Mouse (Mus musculus) G1E (cell line): ENCODE data around the gene Tbc1d9b. TPM values are rescaled to one million over a fixed set of nuclear protein-coding genes. Genes with fewer than 3 reads are reported as not detected.

Experiments
- ATAC-seq: 2 replicates; pipeline ENCODE4 v1.8.0; 2016; ENCODE audit warnings: mild to moderate bottlenecking; ENCODE audit not compliant: insufficient number of reproducible peaks, poor library complexity, low FRiP score, severe bottlenecking; ENCODE audit errors: extremely low read depth
- DNase-seq: peaks from one replicate; pipeline ENCODE4 v3.0.0; 2012; ENCODE audit warnings: low spot score
- H3K27me3 ChIP-seq: 2 replicates; pipeline ENCODE4 v1.6.1; 2012; ENCODE audit warnings: mild to moderate bottlenecking, low read length, inconsistent platforms; ENCODE audit not compliant: insufficient read depth
- H3K36me3 ChIP-seq: replicated peaks from 2 replicates; pipeline ENCODE3; 2012; ENCODE audit warnings: mild to moderate bottlenecking, inconsistent platforms
- H3K4me1 ChIP-seq: 2 replicates; pipeline ENCODE4 v1.6.1; 2012; ENCODE audit warnings: low read depth, low read length, inconsistent platforms, mixed read lengths; ENCODE audit not compliant: insufficient read depth
- H3K4me3 ChIP-seq: 2 replicates; pipeline ENCODE4 v1.5.1; 2012; ENCODE audit warnings: low read depth, mild to moderate bottlenecking, inconsistent platforms, low read length, moderate library complexity, mixed read lengths
- H3K9me3 ChIP-seq: replicated peaks from 2 replicates; pipeline ENCODE4 v1.6.1; 2012; ENCODE audit warnings: inconsistent platforms
- CTCF ChIP-seq: IDR thresholded peaks from 2 replicates; pipeline ENCODE4 v1.5.1; 2012; ENCODE audit warnings: low read depth, low read length, inconsistent platforms, mixed read lengths
- GATA1 ChIP-seq: IDR thresholded peaks from 2 replicates; pipeline ENCODE4 v1.6.1; 2012; ENCODE audit warnings: borderline replicate concordance, low read length, inconsistent platforms, mixed read lengths
- GATA2 ChIP-seq: IDR thresholded peaks from 2 replicates; pipeline ENCODE4 v1.6.1; 2012; ENCODE audit warnings: low read depth, low read length, inconsistent platforms, borderline replicate concordance
- POLR2AphosphoS5 ChIP-seq: IDR thresholded peaks from 2 replicates; pipeline ENCODE4 v1.6.1; 2012; ENCODE audit warnings: low read depth, low read length, inconsistent platforms; ENCODE audit not compliant: insufficient replicate concordance
- TAL1 ChIP-seq: conservative IDR thresholded peaks from 2 replicates; pipeline ENCODE4 v1.6.1; 2012; ENCODE audit warnings: low read depth, low read length, inconsistent platforms, mixed read lengths
- polyA plus RNA-seq: library from polyadenylated mRNA; stranded (reverse); fragments of >175 nt; gene quantifications from 2 replicates; pipeline ENCODE4 v1.2.3, GENCODE M21; 2012
- total RNA-seq, 2 experiments: library from RNA; stranded (forward) in 1 of 2; stranded (reverse) in 1 of 2; fragments of 200-1000 nt in 1 of 2; fragments of >200 nt in 1 of 2; fragmentation: Nextera tagmentation in 1 of 2; gene quantifications; 2 replicates each; pipeline ENCODE4 v1.2.3; 2014 to 2017

Gene Tbc1d9b
- total and polyA plus RNA-seq, 3 experiments, result 97.7 to 137 (median 113) TPM

DNA sequence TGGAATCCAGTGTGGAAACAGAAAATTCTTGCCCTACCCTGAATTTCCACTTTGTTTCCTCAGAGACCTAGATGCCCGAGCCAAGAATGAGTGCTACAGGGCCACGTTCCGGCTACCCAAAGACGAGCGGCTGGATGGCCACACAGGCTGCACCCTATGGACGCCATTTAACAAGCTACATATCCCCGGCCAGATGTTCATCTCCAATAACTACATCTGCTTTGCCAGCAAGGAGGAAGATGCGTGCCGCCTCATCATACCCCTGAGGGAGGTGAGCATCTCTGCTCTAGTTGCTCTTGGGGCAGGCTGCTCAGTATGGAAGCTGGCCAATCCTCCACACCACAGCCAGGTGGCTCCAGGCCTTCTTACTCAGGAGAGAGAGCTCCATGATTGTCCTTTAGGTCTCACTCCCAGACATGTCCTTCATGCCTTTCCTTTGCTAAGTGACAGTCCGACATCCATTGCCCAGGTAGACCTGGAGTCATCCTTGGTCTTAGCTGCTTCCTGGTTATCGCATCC is 16.8 kb downstream of the Tbc1d9b start:
- Histone ChIP-seq H3K27me3 (no peaks in the 10 kb centered on the region), H3K9me3 (no peaks in the 10 kb centered on the region), H3K4me1 (0 out of 2 replicates have a peak, but pooled peaks cover 3% of the 10 kb centered on the region), H3K4me3 (no peak overlapping the region), H3K36me3 (peaks cover 95% of the 10 kb centered on the region)
- ATAC-seq (no peak), DNase-seq (no peak)
- TF ChIP-seq TAL1 (no peak), GATA2 (no peak), POLR2AphosphoS5 (no peak), GATA1 (no peak), CTCF (no peak)

DNA sequence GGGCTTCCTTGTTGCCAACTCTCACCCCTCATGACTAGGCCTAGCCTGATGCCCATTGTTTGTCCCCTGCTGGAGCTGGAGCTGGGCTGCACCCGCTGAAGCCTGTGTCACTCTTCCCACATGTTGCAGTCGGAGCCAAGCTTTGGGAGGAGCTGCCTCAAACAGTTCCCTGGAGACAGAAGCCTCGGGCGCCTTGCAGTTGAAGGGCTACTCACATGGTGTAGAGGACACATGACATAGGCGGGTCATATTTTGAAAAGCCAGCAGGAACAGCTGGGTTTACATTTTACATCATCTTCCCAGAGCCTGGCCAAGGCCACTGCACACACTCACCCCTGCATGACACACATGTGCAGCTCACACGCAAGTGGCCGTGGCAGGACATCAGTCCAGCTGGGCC is 18.0 kb downstream of the Tbc1d9b start:
- ATAC-seq, result no peak
- H3K36me3 ChIP-seq, result peaks cover 96% of the 10 kb centered on the region
- no peak for TF ChIP-seq GATA2
- no peak for TF ChIP-seq TAL1

DNA sequence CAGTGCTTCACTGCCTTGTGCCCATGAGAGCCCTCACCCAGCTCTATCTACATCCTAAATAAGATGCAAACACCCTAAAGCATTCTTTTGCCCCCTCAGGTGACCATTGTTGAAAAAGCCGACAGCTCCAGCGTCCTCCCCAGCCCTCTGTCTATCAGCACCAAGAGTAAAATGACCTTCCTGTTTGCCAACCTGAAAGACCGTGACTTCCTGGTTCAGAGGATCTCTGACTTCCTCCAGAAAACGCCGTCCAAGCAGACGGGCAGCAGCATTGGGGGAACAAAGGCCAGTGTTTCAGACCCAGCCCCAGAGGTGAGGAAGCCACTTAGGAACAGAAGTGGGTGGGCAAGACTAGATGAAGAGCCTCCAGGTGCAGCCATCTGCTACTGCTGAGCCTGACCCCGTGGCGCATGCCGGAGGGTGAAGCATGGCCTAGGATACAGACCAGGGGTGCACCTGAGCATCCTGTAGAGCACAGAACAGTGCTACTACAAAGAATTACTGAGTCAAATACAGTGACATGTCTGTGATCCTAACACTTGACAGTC is 18.5 kb downstream of the Tbc1d9b start:
- Histone ChIP-seq H3K4me1 (0 out of 2 replicates have a peak, but pooled peaks cover 3% of the 10 kb centered on the region), H3K9me3 (no peaks in the 10 kb centered on the region), H3K36me3 (peaks cover 99% of the 10 kb centered on the region), H3K4me3 (no peak overlapping the region), H3K27me3 (no peaks in the 10 kb centered on the region)
- no peak for ATAC-seq
- TF ChIP-seq GATA2, result no peak
- TF ChIP-seq GATA1, result no peak
- TF ChIP-seq TAL1, result no peak
- TF ChIP-seq CTCF, result no peak
- TF ChIP-seq POLR2AphosphoS5, result no peak
- DNase-seq, result no peak

More for the DNA sequence above, 18.0 kb downstream of the Tbc1d9b start:
- H3K4me3 ChIP-seq, result no peak overlapping the region
- H3K4me1 ChIP-seq, result 0 out of 2 replicates have a peak, but pooled peaks cover 3% of the 10 kb centered on the region
- no peak for DNase-seq
- no peaks in the 10 kb centered on the region for H3K27me3 ChIP-seq
- no peaks in the 10 kb centered on the region for H3K9me3 ChIP-seq

DNA sequence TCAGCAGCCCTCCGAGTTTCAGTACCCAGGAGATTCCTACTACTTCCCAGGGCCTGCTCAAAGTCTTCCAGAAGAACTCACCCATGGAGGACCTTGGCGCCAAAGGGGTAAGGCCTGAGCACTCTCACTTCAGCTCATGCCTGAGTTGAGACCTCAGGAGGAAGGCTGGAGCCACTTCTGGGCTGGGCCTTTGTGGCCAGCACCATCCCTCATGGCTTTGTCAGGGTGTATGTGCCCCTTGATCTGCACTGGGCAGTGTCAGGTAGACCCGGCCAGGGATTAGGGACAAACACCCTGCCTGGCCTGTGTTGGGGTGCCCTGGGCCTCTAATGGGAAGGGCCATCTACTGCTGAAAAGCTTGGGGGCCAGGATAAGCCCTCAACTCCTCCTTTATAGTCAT is 20.2 kb downstream of the Tbc1d9b start:
- Histone ChIP-seq H3K4me3 (no peak overlapping the region), H3K9me3 (no peaks in the 10 kb centered on the region), H3K27me3 (no peaks in the 10 kb centered on the region), H3K4me1 (no peaks in the 10 kb centered on the region), H3K36me3 (peaks cover 96% of the 10 kb centered on the region)
- ATAC-seq (no peak), DNase-seq (no peak)
- no peak for TF ChIP-seq POLR2AphosphoS5
- no peak for TF ChIP-seq CTCF
- TF ChIP-seq GATA2, result no peak
- TF ChIP-seq GATA1, result no peak
- no peak for TF ChIP-seq TAL1

DNA sequence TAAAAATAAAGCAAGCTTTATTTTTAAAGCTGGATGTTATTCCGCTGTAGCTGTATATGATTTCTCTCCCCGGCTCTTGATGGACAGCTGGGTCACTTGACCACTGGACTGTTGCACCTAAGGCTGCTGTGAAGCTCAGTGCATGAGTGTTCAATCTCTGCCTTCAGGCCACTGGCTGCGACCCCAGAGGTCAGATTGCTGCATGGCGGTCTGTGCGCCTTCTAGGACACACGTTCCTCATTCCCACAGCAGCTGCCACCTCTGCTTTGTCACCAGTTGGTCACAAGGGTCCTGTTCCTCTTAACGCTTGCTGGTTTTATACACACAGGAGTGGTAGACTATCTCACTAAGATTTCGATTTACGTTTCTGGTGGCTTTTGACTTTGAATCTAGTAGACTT is 23.0 kb downstream of the Tbc1d9b start:
- peaks cover 97% of the 10 kb centered on the region for H3K36me3 ChIP-seq
- H3K4me3 ChIP-seq, result no peak overlapping the region
- H3K9me3 ChIP-seq, result no peaks in the 10 kb centered on the region
- no peak for ATAC-seq
- H3K27me3 ChIP-seq, result no peaks in the 10 kb centered on the region
- no peak for TF ChIP-seq CTCF
- no peak for TF ChIP-seq POLR2AphosphoS5
- no peak for TF ChIP-seq GATA1
- no peak for TF ChIP-seq TAL1
- TF ChIP-seq GATA2, result no peak
- no peak for DNase-seq
- H3K4me1 ChIP-seq, result no peaks in the 10 kb centered on the region

DNA sequence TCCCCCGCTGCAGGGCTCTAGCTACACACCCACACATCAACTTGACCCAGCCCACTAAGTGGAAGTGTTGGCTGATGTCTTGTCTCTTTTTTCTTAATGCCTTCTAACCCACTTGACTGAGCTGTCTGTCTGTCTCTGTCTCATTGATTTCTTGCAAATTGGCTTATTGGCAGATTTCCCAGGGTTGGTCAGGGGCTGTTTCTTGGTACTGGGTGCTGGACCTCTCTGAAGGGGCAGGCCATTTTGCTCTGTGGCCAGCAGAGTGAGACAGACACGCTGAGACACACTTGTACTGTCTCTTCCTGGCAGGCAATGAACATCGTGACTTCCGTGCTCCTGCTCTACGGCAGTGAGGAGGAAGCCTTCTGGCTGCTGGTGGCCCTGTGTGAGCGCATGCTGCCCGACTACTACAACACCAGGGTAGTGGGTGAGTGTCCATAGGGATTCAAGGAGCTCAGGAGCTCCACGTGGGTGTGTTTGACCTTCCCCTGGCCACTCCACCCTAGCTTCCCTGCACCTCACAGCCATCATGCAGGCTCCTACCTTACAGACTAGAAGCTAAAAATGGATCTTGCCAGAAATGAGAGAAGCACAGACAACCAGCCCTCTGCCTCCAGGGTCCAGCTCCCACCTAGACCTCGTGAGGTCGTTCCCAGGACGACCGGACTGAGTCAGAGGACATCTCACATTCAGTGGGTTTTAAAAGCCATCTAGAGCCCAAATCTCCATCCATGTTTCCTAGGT is 23.8 kb downstream of the Tbc1d9b start:
- Histone ChIP-seq H3K4me1 (no peaks in the 10 kb centered on the region), H3K27me3 (no peaks in the 10 kb centered on the region), H3K9me3 (no peaks in the 10 kb centered on the region), H3K36me3 (peaks cover 97% of the 10 kb centered on the region), H3K4me3 (no peak overlapping the region)
- no peak for DNase-seq
- TF ChIP-seq POLR2AphosphoS5, result no peak
- no peak for TF ChIP-seq TAL1
- no peak for TF ChIP-seq CTCF
- TF ChIP-seq GATA2, result no peak
- TF ChIP-seq GATA1, result no peak
- no peak for ATAC-seq
